Mouse (Mus musculus): ENCODE data around the gene Atad3a.

Atad3a gene

GRCm38 (mm10) chr4:155739152-155739551 is 21.7 kb downstream of the Atad3a start:
- no peak for DNase-seq (ENCODE audit: low spot score)

- DNase-seq (ENCODE audit: low spot score) = no peak
These were observed 22.6 kb downstream of the Atad3a start for GRCm38 (mm10) chr4:155738262-155738661.

- no peak for DNase-seq (ENCODE audit: low spot score)
These were observed 24.5 kb downstream of the Atad3a start for GRCm38 (mm10) chr4:155736421-155736820.

GRCm38 (mm10) chr4:155735788-155736187 is 25.1 kb downstream of the Atad3a start:
- no peak for DNase-seq (ENCODE audit: low spot score)

GRCm38 (mm10) chr4:155734951-155735702 is 25.8 kb downstream of the Atad3a start:
- DNase-seq (ENCODE audit: low spot score) = peak; percentile 40

- peak; percentile 90 for DNase-seq (ENCODE audit: low spot score)
These were observed 26.4 kb downstream of the Atad3a start, which contains the start of gene Tmem240 for GRCm38 (mm10) chr4:155734350-155734941. Gene Tmem240 (plus strand): TSS chr4:155734800.

- no peak for DNase-seq (ENCODE audit: low spot score)
These were observed 27.6 kb downstream of the Atad3a start for GRCm38 (mm10) chr4:155733267-155733666.

- DNase-seq (ENCODE audit: low spot score) = no peak
These were observed 32.9 kb downstream of the Atad3a start for GRCm38 (mm10) chr4:155727993-155728392.

GRCm38 (mm10) chr4:155721668-155722083 is 39.2 kb downstream of the Atad3a start:
- DNase-seq (ENCODE audit: low spot score) = peak; percentile 43

- DNase-seq (ENCODE audit: low spot score) = peak; percentile 46
These were observed 50.2 kb downstream of the Atad3a start for GRCm38 (mm10) chr4:155710521-155711252.

GRCm38 (mm10) chr4:155708988-155709387 is 51.9 kb downstream of the Atad3a start:
- DNase-seq (ENCODE audit: low spot score) = no peak

- no peak for DNase-seq (ENCODE audit: low spot score)
These were observed 52.3 kb downstream of the Atad3a start for GRCm38 (mm10) chr4:155708582-155708981.

GRCm38 (mm10) chr4:155705592-155705929 is 55.3 kb downstream of the Atad3a start:
- DNase-seq (ENCODE audit: low spot score) = peak; percentile 39

- peak; percentile 93 for DNase-seq (ENCODE audit: low spot score)
These were observed 55.9 kb downstream of the Atad3a start, which contains the start of gene Ssu72 for GRCm38 (mm10) chr4:155704721-155705591. Gene Ssu72 (plus strand): TSS chr4:155704800.

GRCm38 (mm10) chr4:155703425-155703929 is 57.4 kb downstream of the Atad3a start:
- no peak for DNase-seq (ENCODE audit: low spot score)

- peak; percentile 54 for DNase-seq (ENCODE audit: low spot score)
These were observed 60.5 kb downstream of the Atad3a start for GRCm38 (mm10) chr4:155700425-155700824.

GRCm38 (mm10) chr4:155696261-155697255 is 64.3 kb downstream of the Atad3a start:
- DNase-seq (ENCODE audit: low spot score) = no peak

GRCm38 (mm10) chr4:155695531-155696062 is 65.3 kb downstream of the Atad3a start:
- DNase-seq (ENCODE audit: low spot score) = no peak

- no peak for DNase-seq (ENCODE audit: low spot score)
These were observed 66.2 kb downstream of the Atad3a start for GRCm38 (mm10) chr4:155694482-155695401.

Data from adipocyte (in vitro differentiated cells).